Mouse (Mus musculus) lung, postnatal 14 days (tissue): Measurements from ENCODE around the gene Zscan12.

Experiments
- DNase-seq: peaks from one replicate; pipeline ENCODE4 v3.0.0; 2021

The Zscan12 gene

GRCm38 (mm10) chr13:21362621-21363248 is at the start of gene Zscan12:
Zscan12 (plus strand) TSS chr13:21362820.
- peak; percentile 90 for DNase-seq

- DNase-seq = no peak
Measured at GRCm38 (mm10) chr13:21312854-21313253, 49.8 kb upstream of the Zscan12 start.

GRCm38 (mm10) chr13:21313903-21314302 is 48.7 kb upstream of the Zscan12 start:
- DNase-seq = no peak

GRCm38 (mm10) chr13:21320262-21320661 is 42.4 kb upstream of the Zscan12 start:
- DNase-seq = no peak

- DNase-seq = no peak
Measured at GRCm38 (mm10) chr13:21321890-21322494, 40.6 kb upstream of the Zscan12 start.

GRCm38 (mm10) chr13:21322509-21323375 is 39.9 kb upstream of the Zscan12 start:
- no peak for DNase-seq

- DNase-seq = no peak
Measured at GRCm38 (mm10) chr13:21323405-21323804, 39.2 kb upstream of the Zscan12 start.

GRCm38 (mm10) chr13:21326191-21326590 is 36.4 kb upstream of the Zscan12 start:
- no peak for DNase-seq

GRCm38 (mm10) chr13:21326657-21327211 is 35.9 kb upstream of the Zscan12 start:
- peak; percentile 87 for DNase-seq

- no peak for DNase-seq
Measured at GRCm38 (mm10) chr13:21327424-21327823, 35.2 kb upstream of the Zscan12 start.

GRCm38 (mm10) chr13:21346610-21347009 is 16.0 kb upstream of the Zscan12 start, which contains the start of gene Olfr1367:
Olfr1367 (plus strand) TSS chr13:21346910.
- DNase-seq = no peak

GRCm38 (mm10) chr13:21350593-21350992 is 12.0 kb upstream of the Zscan12 start:
- no peak for DNase-seq

GRCm38 (mm10) chr13:21363719-21364118 is 1.1 kb downstream of the Zscan12 start:
- DNase-seq = no peak

- no peak for DNase-seq
Measured at GRCm38 (mm10) chr13:21366635-21367034, 4.0 kb downstream of the Zscan12 start.

GRCm38 (mm10) chr13:21372700-21373099 is 10.1 kb downstream of the Zscan12 start:
- no peak for DNase-seq

- no peak for DNase-seq
Measured at GRCm38 (mm10) chr13:21377773-21378172, 15.2 kb downstream of the Zscan12 start.

GRCm38 (mm10) chr13:21395211-21395610 is 32.6 kb downstream of the Zscan12 start:
- DNase-seq = no peak

- no peak for DNase-seq
Measured at GRCm38 (mm10) chr13:21395623-21396022, 33.0 kb downstream of the Zscan12 start.

- DNase-seq = peak; percentile 32
Measured at GRCm38 (mm10) chr13:21396048-21396447, 33.4 kb downstream of the Zscan12 start.

- DNase-seq = no peak
Measured at GRCm38 (mm10) chr13:21397486-21397885, 34.9 kb downstream of the Zscan12 start.

GRCm38 (mm10) chr13:21401166-21401565 is 38.5 kb downstream of the Zscan12 start:
- no peak for DNase-seq

GRCm38 (mm10) chr13:21401636-21402286 is 39.1 kb downstream of the Zscan12 start:
- no peak for DNase-seq
